In genomic region chr19:32510267-32510666, GRCm38 (mm10) we compare ENCODE assay signal across 14 mouse cellular contexts. TPM values are rescaled to one million over a fixed set of nuclear protein-coding genes. Genes with fewer than 3 reads are reported as not detected.
DNase-seq lines count a peak whose midpoint lies in the region; ATAC-seq and TF ChIP-seq lines count a peak whose summit lies in the region.
"Had no signal": no experiment of that assay in that cellular context is flagged by ENCODE, and none has a peak within 500 bp of the region (broad histone marks: within the 10 kb centered on the region; RNA-seq: fewer than 3 reads in every experiment).

No protein-coding gene starts in this region.

- H3K27me3 ChIP-seq in MEL (ENCODE audit: control insufficient read depth in 1 of 2, insufficient read depth in 2 of 2, low read length in 2 of 2), result no peaks in the 10 kb centered on the region
- H3K27me3 ChIP-seq in kidney, postnatal 0 days (ENCODE audit: insufficient read depth, low read length), result no peaks in the 10 kb centered on the region
- no peaks in the 10 kb centered on the region for H3K27me3 ChIP-seq in liver, embryonic 16.5 days (ENCODE audit: control insufficient read depth, insufficient read depth, low read depth, low read length)
- H3K27me3 ChIP-seq in hindbrain, embryonic 16.5 days (replicated peaks; ENCODE audit: control insufficient read depth, insufficient read depth, low read length), result no peaks in the 10 kb centered on the region
- H3K27me3 ChIP-seq: embryonic facial prominence, embryonic 15.5 days; heart, embryonic 13.5 days; hindbrain, embryonic 13.5 days; lung, embryonic 15.5 days had no signal

- no peak overlapping the region for H3K4me2 ChIP-seq in kidney, postnatal 0 days (ENCODE audit: low read length)
- H3K4me2 ChIP-seq in liver, embryonic 16.5 days (ENCODE audit: low read depth, low read length), result peak overlapping the region; percentile 58
- no peak overlapping the region for H3K4me2 ChIP-seq in hindbrain, embryonic 16.5 days (ENCODE audit: low read length)
- H3K4me2 ChIP-seq: embryonic facial prominence, embryonic 15.5 days; heart, embryonic 13.5 days; hindbrain, embryonic 13.5 days; lung, embryonic 15.5 days had no signal

- peaks cover 19 to 21% of the 10 kb centered on the region in 2 experiments for H3K4me1 ChIP-seq in MEL (ENCODE audit: control insufficient read depth in 1 of 2, insufficient read depth in 2 of 2, low read length in 2 of 2)
- H3K4me1 ChIP-seq in kidney, postnatal 0 days (replicated peaks; ENCODE audit: insufficient read depth, low read length), result no peaks in the 10 kb centered on the region
- H3K4me1 ChIP-seq in liver, embryonic 16.5 days (ENCODE audit: control insufficient read depth, low read depth, low read length), result peaks cover 36% of the 10 kb centered on the region
- H3K4me1 ChIP-seq in hindbrain, embryonic 16.5 days (ENCODE audit: control insufficient read depth, insufficient read depth, low read depth, low read length), result no peaks in the 10 kb centered on the region
- H3K4me1 ChIP-seq: embryonic facial prominence, embryonic 15.5 days; hindbrain, embryonic 13.5 days; lung, embryonic 15.5 days had no signal

- peak; percentile 55 to 71 for TF ChIP-seq EP300 in MEL (IDR thresholded peaks at IDR 0.05; ENCODE audit: low read depth in 1 of 2, low read length in 2 of 2)

- H3K9ac ChIP-seq in MEL (ENCODE audit: control insufficient read depth, low read depth, low read length, poor library complexity, severe bottlenecking), result no peak overlapping the region
- H3K9ac ChIP-seq in kidney, postnatal 0 days (ENCODE audit: low read depth, low read length), result no peak overlapping the region
- H3K9ac ChIP-seq in liver, embryonic 16.5 days (ENCODE audit: low read depth, low read length), result peak overlapping the region; percentile 31; the same call in 1 of the 2 replicates
- H3K9ac ChIP-seq in hindbrain, embryonic 16.5 days (ENCODE audit: low read depth, low read length), result no peak overlapping the region
- H3K9ac ChIP-seq: embryonic facial prominence, embryonic 15.5 days; heart, embryonic 13.5 days; hindbrain, embryonic 13.5 days; lung, embryonic 15.5 days had no signal

- TF ChIP-seq POLR2A in MEL (IDR thresholded peaks at IDR 0.05; ENCODE audit: control insufficient read depth in 1 of 2, insufficient read depth in 1 of 2, low read depth in 1 of 2, low read length in 2 of 2, poor library complexity in 1 of 2), result no peak

- no peak for TF ChIP-seq RAD21 in MEL (IDR thresholded peaks at IDR 0.05; ENCODE audit: low read depth, low read length)

- peaks cover 26% of the 10 kb centered on the region for H3K79me2 ChIP-seq in MEL (ENCODE audit: control insufficient read depth, insufficient read depth, low read length, poor library complexity)

- H3K36me3 ChIP-seq in MEL (ENCODE audit: control insufficient read depth in 1 of 2, insufficient read depth in 2 of 2, low read length in 2 of 2), result peaks cover 44 to 69% of the 10 kb centered on the region in 2 experiments
- H3K36me3 ChIP-seq in kidney, postnatal 0 days (ENCODE audit: insufficient read depth, low read length), result peaks cover 17% of the 10 kb centered on the region; the same call in 1 of the 2 replicates
- H3K36me3 ChIP-seq in liver, embryonic 16.5 days (ENCODE audit: control insufficient read depth, insufficient read depth), result peaks cover 39% of the 10 kb centered on the region
- peaks cover 30% of the 10 kb centered on the region for H3K36me3 ChIP-seq in hindbrain, embryonic 16.5 days (ENCODE audit: control insufficient read depth, insufficient read depth, low read length)

- no peaks in the 10 kb centered on the region for H3K9me3 ChIP-seq in MEL (replicated peaks; ENCODE audit: insufficient read depth, low read length)
- H3K9me3 ChIP-seq in kidney, postnatal 0 days (replicated peaks; ENCODE audit: low read length), result no peaks in the 10 kb centered on the region
- peaks cover 3% of the 10 kb centered on the region; the same call in 1 of the 2 replicates for H3K9me3 ChIP-seq in liver, embryonic 16.5 days (replicated peaks; ENCODE audit: control insufficient read depth, low read length)
- H3K9me3 ChIP-seq in hindbrain, embryonic 16.5 days (ENCODE audit: control insufficient read depth, low read length), result no peaks in the 10 kb centered on the region
- H3K9me3 ChIP-seq: hindbrain, embryonic 13.5 days; lung, embryonic 15.5 days had no signal

- no peak overlapping the region for H3K4me3 ChIP-seq in MEL (ENCODE audit: control insufficient read depth in 1 of 2, insufficient read depth in 1 of 2, low read depth in 2 of 2, low read length in 2 of 2)
- H3K4me3 ChIP-seq in kidney, postnatal 0 days (replicated peaks; ENCODE audit: low read depth, low read length), result no peak overlapping the region
- H3K4me3 ChIP-seq in liver, embryonic 16.5 days (ENCODE audit: low read depth, low read length), result peak overlapping the region; percentile 25; the same call in 1 of the 2 replicates
- H3K4me3 ChIP-seq in hindbrain, embryonic 16.5 days (ENCODE audit: low read length), result no peak overlapping the region
- H3K4me3 ChIP-seq: embryonic facial prominence, embryonic 15.5 days; heart, embryonic 13.5 days; hindbrain, embryonic 13.5 days; lung, embryonic 15.5 days had no signal

- WGBS in kidney, postnatal 0 days, result 78% methylated on average over 3 of the region's 3 CpGs
- WGBS in liver, embryonic 16.5 days (ENCODE audit: insufficient replicate concordance), result 30% methylated on average over 3 of the region's 3 CpGs
- 85% methylated on average over 3 of the region's 3 CpGs for WGBS in hindbrain, embryonic 16.5 days

- TF ChIP-seq CTCF in MEL (IDR thresholded peaks at IDR 0.05 in 2 of 3, conservative IDR thresholded peaks at IDR 0.05 in 1 of 3; ENCODE audit: control insufficient read depth in 1 of 3, insufficient read depth in 1 of 3, low read depth in 2 of 3, low read length in 3 of 3, poor library complexity in 1 of 3, severe bottlenecking in 1 of 3), result no peak
- TF ChIP-seq CTCF in kidney, postnatal 0 days (IDR thresholded peaks at IDR 0.05; ENCODE audit: low read depth), result no peak

- DNase-seq in MEL (ENCODE audit: low read depth, low spot score), result peak; percentile 56
- no peak for DNase-seq in kidney, postnatal 0 days (ENCODE audit: low spot score)
- DNase-seq in lung, postnatal 4 days, result no peak
- no peak for DNase-seq in cerebellum, adult 9-10 months
- DNase-seq: adrenal gland, postnatal 25 days; cerebellum, adult 11-12 months; midbrain, embryonic 14.5 days had no signal

- peak; percentile 62 for ATAC-seq in erythroblast, adult 5-6 weeks (replicated peaks; ENCODE audit: low FRiP score, poor library complexity, severe bottlenecking)
- peak; percentile 65; the same call in 1 of the 2 replicates for ATAC-seq in kidney, postnatal 0 days (replicated peaks; ENCODE audit: low FRiP score, low read depth)
- peak; percentile 75 for ATAC-seq in liver, embryonic 16.5 days (ENCODE audit: low read depth)
- no peak for ATAC-seq in hindbrain, embryonic 16.5 days

- H3K27ac ChIP-seq in MEL (ENCODE audit: control insufficient read depth, low read depth, low read length), result peak overlapping the region; percentile 68
- no peak overlapping the region for H3K27ac ChIP-seq in kidney, postnatal 0 days
- H3K27ac ChIP-seq in liver, embryonic 16.5 days (ENCODE audit: low read length), result peak overlapping the region; percentile 92
- no peak overlapping the region for H3K27ac ChIP-seq in hindbrain, embryonic 16.5 days (ENCODE audit: low read depth, low read length)
- H3K27ac ChIP-seq: embryonic facial prominence, embryonic 15.5 days; heart, embryonic 13.5 days; hindbrain, embryonic 13.5 days; lung, embryonic 15.5 days had no signal

TF ChIP-seq in MEL, 35 proteins besides CTCF, POLR2A, EP300 and RAD21 (continues in another document):
- no peak for TF ChIP-seq USF1 (IDR thresholded peaks at IDR 0.05; ENCODE audit: low read depth, low read length)
- no peak for TF ChIP-seq USF2 (IDR thresholded peaks at IDR 0.05; ENCODE audit: borderline replicate concordance in 1 of 2, insufficient read depth in 1 of 2, low read depth in 1 of 2, low read length in 2 of 2)
- no peak for TF ChIP-seq POLR2AphosphoS5 (IDR thresholded peaks at IDR 0.05; ENCODE audit: borderline replicate concordance, low read depth, low read length)
- TF ChIP-seq KAT2A (conservative IDR thresholded peaks at IDR 0.05; ENCODE audit: low read depth, low read length), result no peak
- TF ChIP-seq ZMIZ1 (IDR thresholded peaks at IDR 0.05; ENCODE audit: low read depth, low read length), result no peak
- no peak for TF ChIP-seq RCOR1 (IDR thresholded peaks at IDR 0.05; ENCODE audit: low read depth, low read length)
- no peak for TF ChIP-seq TBP (IDR thresholded peaks at IDR 0.05; ENCODE audit: low read depth, low read length)
- no peak for TF ChIP-seq MXI1 (IDR thresholded peaks at IDR 0.05; ENCODE audit: low read depth, low read length)
- peak; percentile 63; the same call in 1 of the 2 replicates for TF ChIP-seq ETS1 (IDR thresholded peaks at IDR 0.05; ENCODE audit: low read depth, low read length)
- no peak for TF ChIP-seq ZC3H11A (IDR thresholded peaks at IDR 0.05; ENCODE audit: low read depth, low read length)
- TF ChIP-seq NELFE (IDR thresholded peaks at IDR 0.05; ENCODE audit: low read depth, low read length), result no peak
- no peak for TF ChIP-seq GABPA (IDR thresholded peaks at IDR 0.05; ENCODE audit: low read depth, low read length)

RNA-seq across cellular contexts. Expression of gene Minpp1, which starts 24.7 kb away (rescaled TPM):
- 192 and 256 TPM in 2 replicates for total RNA-seq in MEL (2012; rRNA removed)
- polyA plus RNA-seq in MEL (2012; ENCODE audit: insufficient read depth in 1 of 2, insufficient read length in 2 of 2, low read depth in 1 of 2, low replicate concordance in 2 of 2, missing spikeins in 1 of 2), result 100 to 1,000 TPM in 1 of 2 experiments, not detected in 1; 176 TPM
- 29.3 and 34.2 TPM in 2 replicates for total RNA-seq in erythroblast, adult 5-6 weeks (2015; ENCODE audit: low replicate concordance)
- total RNA-seq in erythroblast, adult 5-6 weeks (2017; ENCODE audit: low replicate concordance), result 26.8 and 35.7 TPM in 2 replicates
- polyA plus RNA-seq in kidney, postnatal 0 days (2015; fragmentation: Nextera tagmentation; extraction: Ambion mirVana), result 71.8 and 73.2 TPM in 2 replicates
- polyA plus RNA-seq in liver, embryonic 16.5 days (2015; fragmentation: Nextera tagmentation; extraction: Ambion mirVana), result 69.7 and 71.3 TPM in 2 replicates
- polyA plus RNA-seq in hindbrain, embryonic 16.5 days (2015; fragmentation: Nextera tagmentation; extraction: Ambion mirVana), result 53.9 and 54.7 TPM in 2 replicates

RNA-seq across cellular contexts. Expression of gene Rpl9-ps6, which starts 43.9 kb away (rescaled TPM):
- 111 and 161 TPM in 2 replicates for total RNA-seq in MEL (2012; rRNA removed)
- polyA plus RNA-seq in MEL (2012; ENCODE audit: insufficient read depth in 1 of 2, insufficient read length in 2 of 2, low read depth in 1 of 2, low replicate concordance in 2 of 2, missing spikeins in 1 of 2), result 10 to 100 TPM in 1 of 2 experiments, not detected in 1; 95.5 TPM
- 50.4 and 59.9 TPM in 2 replicates for total RNA-seq in erythroblast, adult 5-6 weeks (2015; ENCODE audit: low replicate concordance)
- total RNA-seq in erythroblast, adult 5-6 weeks (2017; ENCODE audit: low replicate concordance), result 10.4 and 14.2 TPM in 2 replicates
- 145 and 154 TPM in 2 replicates for polyA plus RNA-seq in kidney, postnatal 0 days (2015; fragmentation: Nextera tagmentation; extraction: Ambion mirVana)
- 34.8 and 54.9 TPM in 2 replicates for polyA plus RNA-seq in liver, embryonic 16.5 days (2015; fragmentation: Nextera tagmentation; extraction: Ambion mirVana)
- 40.2 and 76.1 TPM in 2 replicates for polyA plus RNA-seq in hindbrain, embryonic 16.5 days (2015; fragmentation: Nextera tagmentation; extraction: Ambion mirVana)

Comparison
In these comparisons a context has a peak if more than half of its experiments do, and no peak if none do; other contexts are left out.
1. H3K27ac ChIP-seq: peak in MEL (single experiment) and liver, embryonic 16.5 days (single experiment); none in kidney, postnatal 0 days (single experiment) and hindbrain, embryonic 16.5 days (single experiment).